Mouse (Mus musculus) left cerebral cortex, adult 6 months (tissue): ENCODE results near the gene Plp2. TPM values are rescaled to one million over a fixed set of nuclear protein-coding genes. Genes with fewer than 3 reads are reported as not detected.

ENCODE experiments used
- long read RNA-seq, 2 experiments: library from polyadenylated mRNA; unstranded; transcript quantifications; one replicate each; pipeline ENCODE4 v2.0.0; 2019 to 2020
- polyA plus RNA-seq: library from polyadenylated mRNA; unstranded; fragments of <200 nt; fragmentation: Nextera tagmentation; gene quantifications from 2 replicates; pipeline ENCODE4 v1.2.3, GENCODE M21; 2021

Plp2 gene
- polyA plus RNA-seq = 12.5 and 19.4 TPM in 2 replicates
- long read RNA-seq, experiment 1, partial matches to known transcripts = 1 of 4 reads
- long read RNA-seq, experiment 1, other reads (novel, unspliced or antisense) = 1 of 4 reads
- long read RNA-seq, experiment 2, partial matches to known transcripts = 1 of 2 reads
- long read RNA-seq, experiment 2, other reads (novel, unspliced or antisense) = 0 of 2 reads

DNA sequence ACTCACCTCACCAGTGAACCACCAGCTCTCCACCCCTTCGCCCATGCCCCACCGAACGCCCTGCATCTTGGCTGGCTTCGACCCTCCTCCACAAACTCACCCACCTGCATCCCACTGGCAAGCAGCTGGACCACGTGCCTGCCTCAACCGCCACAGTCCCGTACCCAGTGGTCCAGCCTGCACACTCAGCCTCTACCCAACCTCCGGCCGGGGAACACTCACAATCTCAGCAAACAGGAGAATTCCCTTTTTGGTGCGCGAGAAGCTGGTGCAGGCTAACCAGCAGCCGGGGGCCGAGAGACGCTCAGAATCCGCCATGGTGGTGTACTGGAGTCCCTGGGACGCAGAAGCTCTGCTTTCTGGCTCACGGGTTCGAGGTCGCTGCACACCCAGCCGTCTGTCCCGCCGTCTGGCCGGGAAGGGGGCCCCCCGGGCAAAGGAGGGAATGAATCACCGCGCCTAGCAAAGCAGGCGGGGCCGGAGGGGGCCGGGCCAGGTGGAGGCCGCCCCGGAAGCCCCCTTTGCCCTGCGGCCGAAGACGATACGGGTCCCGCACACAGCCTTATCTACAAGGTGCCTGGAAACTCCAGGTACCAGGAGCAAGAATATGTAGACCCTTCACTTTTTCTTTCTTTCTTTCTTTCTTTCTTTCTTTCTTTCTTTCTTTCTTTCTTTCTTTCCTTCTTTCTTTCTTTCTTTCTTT is at the start of gene Plp2:
Gene Plp2 (minus strand): TSS at position 470 of the 703 bp plus-strand sequence.

GRCm38 (mm10) chrX:7714135-7714899 is 43.1 kb upstream of the Plp2 start, which contains the start of gene Wdr45:
TSS of gene Wdr45 (plus strand) at chrX:7714333.

DNA sequence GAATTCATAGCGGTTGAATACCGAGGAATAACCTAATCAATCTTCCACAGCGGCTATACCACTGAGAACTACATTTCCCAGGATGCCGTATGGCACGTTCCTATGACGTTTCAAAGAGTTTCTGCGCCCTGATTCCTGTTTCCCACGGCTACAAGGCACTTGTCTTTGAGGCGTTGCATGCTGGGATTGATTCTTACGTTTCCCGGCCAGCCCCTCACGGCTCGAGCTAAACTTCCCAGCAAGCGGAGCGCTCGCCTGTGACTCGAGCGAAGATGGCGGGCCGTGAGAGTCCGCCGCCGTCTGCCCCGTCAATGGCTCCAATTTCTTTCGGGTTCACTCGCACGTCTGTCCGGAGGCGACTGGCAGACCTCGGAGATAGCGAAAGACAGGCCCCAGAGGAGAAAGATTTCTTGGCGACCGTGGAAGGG is 25.8 kb upstream of the Plp2 start, which contains the start of gene Gpkow:
Gene Gpkow (plus strand): TSS at position 178 of the 428 bp plus-strand sequence.

GRCm38 (mm10) chrX:7680864-7681263 is 9.7 kb upstream of the Plp2 start, which contains the start of gene Magix:
TSS of gene Magix (minus strand) at chrX:7681251.

DNA sequence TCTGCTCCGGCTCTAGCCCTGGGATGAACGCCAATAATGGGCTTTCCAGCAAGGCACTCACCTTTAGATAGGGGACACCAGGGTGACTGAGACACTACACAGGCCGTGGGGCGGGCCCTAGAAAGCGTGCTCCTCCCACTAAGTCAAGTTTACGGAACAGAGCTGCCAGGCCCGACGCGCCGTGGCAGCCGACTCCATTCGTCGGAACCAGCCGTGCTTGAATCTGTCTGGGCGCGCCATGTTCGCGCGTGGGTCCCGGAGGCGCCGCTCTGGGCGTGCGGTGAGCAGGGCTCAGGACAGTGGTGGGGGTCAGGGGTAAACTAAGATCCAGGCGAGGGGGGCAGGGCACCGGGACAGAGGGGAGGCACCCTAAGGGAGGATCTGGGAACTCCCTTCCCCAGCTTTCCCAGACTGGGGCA is 14.0 kb downstream of the Plp2 start, which contains the start of gene Prickle3:
Gene Prickle3 (plus strand): TSS at position 40 of the 419 bp plus-strand sequence.

DNA sequence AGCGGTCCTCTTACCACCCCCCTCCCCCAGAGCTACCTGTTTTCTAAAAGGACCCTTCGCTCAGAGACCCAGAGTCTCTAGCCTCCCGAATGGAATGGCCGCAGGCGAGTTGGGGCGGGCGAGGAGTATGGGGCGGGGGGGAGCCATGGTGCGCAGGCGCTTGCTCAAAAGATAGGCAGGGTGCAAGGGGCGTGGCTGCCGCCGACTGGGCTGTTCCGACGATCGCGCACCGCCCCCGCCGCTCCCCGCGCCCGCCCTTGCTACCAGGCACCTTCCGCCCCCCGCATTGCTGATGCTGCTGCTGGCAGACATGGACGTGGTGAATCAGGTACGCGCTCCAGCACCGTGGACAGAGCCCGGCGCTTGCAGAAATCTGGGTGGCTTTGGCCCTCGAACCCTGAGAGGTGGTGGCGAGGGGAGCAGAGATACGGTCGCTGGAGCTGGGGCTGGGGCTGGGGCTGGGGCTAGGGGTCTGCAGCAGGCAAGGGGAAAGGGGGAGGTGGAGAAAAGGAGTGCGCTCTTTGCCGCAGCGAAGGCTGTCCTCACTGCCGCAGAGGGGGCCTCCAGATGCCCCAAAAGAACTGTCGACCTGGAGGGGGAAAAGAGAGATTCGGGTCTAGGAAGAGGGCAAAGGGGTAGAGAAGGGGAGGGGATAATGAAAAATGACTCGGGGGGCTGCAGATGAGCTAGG is 32.6 kb downstream of the Plp2 start, which contains the start of gene Syp:
Gene Syp (plus strand): TSS at position 71 of the 691 bp plus-strand sequence.

Other genes with a start within 250 kb of the Plp2 start
- gene Foxp3, start 97.7 kb downstream of the Plp2 start, polyA plus RNA-seq = 0.49 TPM in 1 of 2 replicates, not detected in the other
- 3.3 and 13.6 TPM in 2 replicates for gene Ppp1r3f, start 97.1 kb downstream of the Plp2 start, polyA plus RNA-seq
- gene Ccdc22, start 65.9 kb downstream of the Plp2 start, polyA plus RNA-seq = 21.8 and 27.4 TPM in 2 replicates
- not detected in 2 replicates for gene Cacna1f, start 64.3 kb downstream of the Plp2 start, polyA plus RNA-seq
- gene Syp, start 32.9 kb downstream of the Plp2 start, polyA plus RNA-seq = 229 and 565 TPM in 2 replicates
- 1.1 and 1.3 TPM in 2 replicates for gene Prickle3, start 14.1 kb downstream of the Plp2 start, polyA plus RNA-seq
- gene Magix, start 9.9 kb upstream of the Plp2 start, polyA plus RNA-seq = 0.20 and 0.41 TPM in 2 replicates
- 14.0 and 20.9 TPM in 2 replicates for gene Gpkow, start 25.7 kb upstream of the Plp2 start, polyA plus RNA-seq
- gene Wdr45, start 42.9 kb upstream of the Plp2 start, polyA plus RNA-seq = 16.0 and 48.4 TPM in 2 replicates
- 0.53 TPM in 1 of 2 replicates, not detected in the other for gene Gm45208, start 50.9 kb upstream of the Plp2 start, polyA plus RNA-seq
- gene Praf2, start 57.0 kb upstream of the Plp2 start, polyA plus RNA-seq = 110 and 132 TPM in 2 replicates
- gene Ccdc120, start 79.5 kb upstream of the Plp2 start, polyA plus RNA-seq = 7.5 and 8.8 TPM in 2 replicates
- gene Tfe3, start 91.2 kb upstream of the Plp2 start, polyA plus RNA-seq = 7.3 and 12.4 TPM in 2 replicates
- gene Gripap1, start 118.4 kb upstream of the Plp2 start, polyA plus RNA-seq = 35.3 and 40.6 TPM in 2 replicates
- gene Kcnd1, start 150.9 kb upstream of the Plp2 start, polyA plus RNA-seq = 3.7 and 5.4 TPM in 2 replicates
- 6.5 and 37.5 TPM in 2 replicates for gene Otud5, start 170.0 kb upstream of the Plp2 start, polyA plus RNA-seq
- 34.2 and 39.8 TPM in 2 replicates for gene Pim2, start 206.9 kb upstream of the Plp2 start, polyA plus RNA-seq
- 17.0 and 19.7 TPM in 2 replicates for gene Slc35a2, start 212.6 kb upstream of the Plp2 start, polyA plus RNA-seq
- gene Pqbp1, start 227.9 kb upstream of the Plp2 start, polyA plus RNA-seq = 64.3 and 77.7 TPM in 2 replicates
- 52.7 and 64.9 TPM in 2 replicates for gene Timm17b, start 228.0 kb upstream of the Plp2 start, polyA plus RNA-seq
- not detected in 2 replicates for gene Gm10491, start 236.4 kb upstream of the Plp2 start, polyA plus RNA-seq
- gene Gm10490, start 238.2 kb upstream of the Plp2 start, polyA plus RNA-seq = not detected in 2 replicates
- gene Pcsk1n, start 248.4 kb upstream of the Plp2 start, polyA plus RNA-seq = 460 and 1,161 TPM in 2 replicates